9 mouse cellular contexts compared by ENCODE assay signal in the genomic region with DNA sequence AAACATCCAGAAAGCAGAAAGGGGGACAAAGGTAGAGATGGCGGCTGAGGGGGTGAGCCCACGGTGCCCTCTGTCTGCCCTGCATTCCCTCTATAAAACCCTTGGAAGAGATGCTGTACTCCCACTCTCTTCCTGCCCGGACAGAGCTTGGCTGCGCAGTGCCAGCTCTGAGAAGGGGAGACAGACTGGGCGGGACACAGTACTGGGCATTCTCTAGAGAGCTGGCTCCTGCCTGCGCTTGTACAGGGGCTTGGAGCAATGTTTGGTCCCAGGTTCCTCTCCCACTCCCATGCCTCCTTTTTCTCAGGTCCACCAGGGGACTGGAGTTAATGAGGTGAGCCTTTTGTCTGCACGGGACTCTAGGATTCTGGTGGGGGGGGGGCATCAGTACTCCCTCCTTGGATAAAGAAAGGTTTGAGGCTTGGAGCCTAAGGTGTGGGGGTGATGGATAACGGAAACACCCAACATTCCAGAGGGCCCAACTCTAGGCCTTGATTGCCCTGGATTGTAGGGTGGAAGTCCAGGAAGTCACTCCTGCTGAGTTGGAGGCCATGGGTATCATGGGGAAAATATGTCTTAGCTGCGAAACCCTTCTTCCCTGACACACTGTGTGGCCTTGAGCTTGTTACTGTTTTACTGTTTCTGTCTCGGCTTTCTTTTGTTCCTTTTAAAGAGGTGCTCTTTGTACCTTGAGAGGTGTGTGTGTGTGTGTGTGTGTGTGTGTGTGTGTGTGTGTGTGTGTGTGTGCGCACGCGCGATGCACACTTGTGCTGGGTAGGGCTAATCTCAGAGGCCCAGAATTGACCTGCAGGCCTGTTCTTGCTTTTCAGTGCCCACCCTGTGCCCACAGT. TPM values are rescaled to one million over a fixed set of nuclear protein-coding genes. Genes with fewer than 3 reads are reported as not detected.
DNase-seq lines count a peak whose midpoint lies in the region; ATAC-seq and TF ChIP-seq lines count a peak whose summit lies in the region.
"Had no signal": no experiment of that assay in that cellular context is flagged by ENCODE, and none has a peak within 500 bp of the region (broad histone marks: within the 10 kb centered on the region; RNA-seq: fewer than 3 reads in every experiment).

No protein-coding gene starts in this region.

- intact Hi-C loops in left cerebral cortex, adult 2 months (cut with DNase I): no loop called here
- intact Hi-C loops in heart, postnatal 36 days (cut with DNase I): no loop called here
- intact Hi-C loops in left cerebral cortex, postnatal 25 days (cut with DNase I): no loop called here

- H3K9me3 ChIP-seq in forebrain, embryonic 16.5 days (ENCODE audit: control insufficient read depth, low read length): no peaks in the 10 kb centered on the region
- no peaks in the 10 kb centered on the region; the same call in 1 of the 2 replicates for H3K9me3 ChIP-seq in limb, embryonic 11.5 days (ENCODE audit: control insufficient read depth, low read length)
- no peaks in the 10 kb centered on the region for H3K9me3 ChIP-seq in stomach, embryonic 16.5 days (replicated peaks; ENCODE audit: control insufficient read depth, low read length)
- H3K9me3 ChIP-seq: liver, embryonic 13.5 days had no signal

- 62% methylated on average over 14 of the region's 14 CpGs for WGBS in forebrain, embryonic 16.5 days
- 89% methylated on average over 13 of the region's 14 CpGs for WGBS in limb, embryonic 11.5 days
- WGBS in stomach, embryonic 16.5 days: 76% methylated on average over 12 of the region's 14 CpGs

- H3K4me2 ChIP-seq in forebrain, embryonic 16.5 days (ENCODE audit: low read length): no peak overlapping the region
- H3K4me2 ChIP-seq in limb, embryonic 11.5 days (ENCODE audit: low read depth, severe bottlenecking): no peak overlapping the region
- no peak overlapping the region for H3K4me2 ChIP-seq in stomach, embryonic 16.5 days (ENCODE audit: low read depth, low read length)
- H3K4me2 ChIP-seq: liver, embryonic 13.5 days had no signal

- DNase-seq in left cerebral cortex, adult 2 months (ENCODE audit: extremely low spot score in 1 of 2, low spot score in 2 of 2): no peak
- no peak for DNase-seq in left cerebral cortex, adult 18-20 months (ENCODE audit: low spot score in 2 of 2)
- DNase-seq in limb, embryonic 11.5 days (ENCODE audit: low spot score): no peak
- no peak for DNase-seq in heart, postnatal 36 days
- DNase-seq in left cerebral cortex, postnatal 25 days (ENCODE audit: low spot score in 2 of 2): no peak
- DNase-seq in spleen, postnatal 10 days (ENCODE audit: low spot score in 2 of 2): no peak
- DNase-seq: liver, embryonic 13.5 days had no signal

- TF ChIP-seq CTCF in left cerebral cortex, adult 2 months (IDR thresholded peaks at IDR 0.05): no peak

- H3K9ac ChIP-seq in forebrain, embryonic 16.5 days (replicated peaks; ENCODE audit: low read depth, low read length): no peak overlapping the region
- no peak overlapping the region for H3K9ac ChIP-seq in limb, embryonic 11.5 days (ENCODE audit: low read length)
- no peak overlapping the region for H3K9ac ChIP-seq in stomach, embryonic 16.5 days (ENCODE audit: low read length)
- H3K9ac ChIP-seq: liver, embryonic 13.5 days had no signal

- peak; percentile 72 for ATAC-seq in forebrain, embryonic 16.5 days
- ATAC-seq in limb, embryonic 11.5 days (ENCODE audit: insufficient number of reproducible peaks, low FRiP score, low TSS enrichment, low read depth): no peak
- no peak for ATAC-seq in stomach, embryonic 16.5 days (ENCODE audit: insufficient read depth, low FRiP score)

- no peaks in the 10 kb centered on the region for H3K36me3 ChIP-seq in forebrain, embryonic 16.5 days (ENCODE audit: control insufficient read depth, insufficient read depth)
- no peaks in the 10 kb centered on the region; the same call in 1 of the 2 replicates for H3K36me3 ChIP-seq in limb, embryonic 11.5 days (ENCODE audit: control insufficient read depth, insufficient read depth, low read length)
- 0 out of 2 replicates have a peak, but pooled peaks cover 3% of the 10 kb centered on the region for H3K36me3 ChIP-seq in stomach, embryonic 16.5 days (ENCODE audit: control insufficient read depth, insufficient read depth, low read length)
- H3K36me3 ChIP-seq: liver, embryonic 13.5 days had no signal

- H3K27me3 ChIP-seq in forebrain, embryonic 16.5 days (replicated peaks; ENCODE audit: control insufficient read depth, insufficient read depth, low read length): no peaks in the 10 kb centered on the region
- H3K27me3 ChIP-seq in limb, embryonic 11.5 days (ENCODE audit: control insufficient read depth, insufficient read depth, low read length): no peaks in the 10 kb centered on the region
- no peaks in the 10 kb centered on the region for H3K27me3 ChIP-seq in stomach, embryonic 16.5 days (ENCODE audit: control insufficient read depth, insufficient read depth, low read length)
- H3K27me3 ChIP-seq: liver, embryonic 13.5 days had no signal

- H3K4me3 ChIP-seq in left cerebral cortex, adult 2 months: no peak overlapping the region
- no peak overlapping the region for H3K4me3 ChIP-seq in forebrain, embryonic 16.5 days (replicated peaks; ENCODE audit: low read length)
- no peak overlapping the region for H3K4me3 ChIP-seq in limb, embryonic 11.5 days (ENCODE audit: low read depth, low read length)
- no peak overlapping the region for H3K4me3 ChIP-seq in stomach, embryonic 16.5 days (replicated peaks; ENCODE audit: low read length)
- H3K4me3 ChIP-seq: liver, embryonic 13.5 days had no signal

- peaks cover 18% of the 10 kb centered on the region for H3K4me1 ChIP-seq in forebrain, embryonic 16.5 days (replicated peaks; ENCODE audit: control insufficient read depth, insufficient read depth, low read length)
- peaks cover 14% of the 10 kb centered on the region for H3K4me1 ChIP-seq in limb, embryonic 11.5 days (ENCODE audit: control insufficient read depth, insufficient read depth, low read length)
- H3K4me1 ChIP-seq in stomach, embryonic 16.5 days (ENCODE audit: control insufficient read depth, insufficient read depth, low read length): peaks cover 2% of the 10 kb centered on the region; the same call in 1 of the 2 replicates
- H3K4me1 ChIP-seq: liver, embryonic 13.5 days had no signal

- H3K27ac ChIP-seq in left cerebral cortex, adult 2 months: peak overlapping the region; percentile 29; the same call in 1 of the 2 replicates
- no peak overlapping the region; the same call in 1 of the 2 replicates for H3K27ac ChIP-seq in forebrain, embryonic 16.5 days (ENCODE audit: low read length)
- H3K27ac ChIP-seq in limb, embryonic 11.5 days (replicated peaks; ENCODE audit: low read depth, low read length): peak overlapping the region; percentile 62
- peak overlapping the region; percentile 41; the same call in 1 of the 2 replicates for H3K27ac ChIP-seq in stomach, embryonic 16.5 days (ENCODE audit: low read length)
- H3K27ac ChIP-seq: liver, embryonic 13.5 days had no signal

RNA-seq across cellular contexts. Expression of a gene that starts 7.7 kb away (rescaled TPM):
- total RNA-seq in left cerebral cortex, adult 2 months (2021): 10 to 100 TPM; 16.2 to 20.1 TPM
- total RNA-seq in left cerebral cortex, adult 18-20 months (2021): 10 to 100 TPM; 14.6 to 15.8 TPM
- 7.4 and 8.7 TPM in 2 replicates for polyA plus RNA-seq in forebrain, embryonic 16.5 days (2015; fragmentation: Nextera tagmentation; extraction: Ambion mirVana)
- polyA plus RNA-seq in limb, embryonic 11.5 days (2014; fragmentation: Nextera tagmentation; extraction: Ambion mirVana): 8.1 and 8.2 TPM in 2 replicates
- 55.6 and 75.1 TPM in 2 replicates for polyA plus RNA-seq in stomach, embryonic 16.5 days (2015; fragmentation: Nextera tagmentation; extraction: Ambion mirVana)
- total RNA-seq in heart, postnatal 36 days (2021): 1 to 10 TPM; 7.4 to 8.5 TPM
- total RNA-seq in left cerebral cortex, postnatal 25 days (2021): 10 to 100 TPM; 15.1 to 15.7 TPM

RNA-seq across cellular contexts. Expression of a gene that starts 47.0 kb away (rescaled TPM):
- 10 to 100 TPM; 65.6 to 81.3 TPM for total RNA-seq in left cerebral cortex, adult 2 months (2021)
- 10 to 100 TPM; 79.7 to 82.3 TPM for total RNA-seq in left cerebral cortex, adult 18-20 months (2021)
- polyA plus RNA-seq in forebrain, embryonic 16.5 days (2015; fragmentation: Nextera tagmentation; extraction: Ambion mirVana): 63.0 and 63.1 TPM in 2 replicates
- polyA plus RNA-seq in limb, embryonic 11.5 days (2014; fragmentation: Nextera tagmentation; extraction: Ambion mirVana): 69.0 and 76.5 TPM in 2 replicates
- polyA plus RNA-seq in stomach, embryonic 16.5 days (2015; fragmentation: Nextera tagmentation; extraction: Ambion mirVana): 63.5 and 72.7 TPM in 2 replicates
- total RNA-seq in heart, postnatal 36 days (2021): 10 to 100 TPM; 37.5 to 37.6 TPM
- 10 to 100 TPM; 65.8 to 66.9 TPM for total RNA-seq in left cerebral cortex, postnatal 25 days (2021)
